Mouse (Mus musculus): Measurements from ENCODE around the gene Pdcd4.
"Not testable (repeated sequence)": the region's sequence is repeated elsewhere in the genome, so short reads cannot be mapped to it uniquely, and the experiment has no call there.

The Pdcd4 gene

DNA sequence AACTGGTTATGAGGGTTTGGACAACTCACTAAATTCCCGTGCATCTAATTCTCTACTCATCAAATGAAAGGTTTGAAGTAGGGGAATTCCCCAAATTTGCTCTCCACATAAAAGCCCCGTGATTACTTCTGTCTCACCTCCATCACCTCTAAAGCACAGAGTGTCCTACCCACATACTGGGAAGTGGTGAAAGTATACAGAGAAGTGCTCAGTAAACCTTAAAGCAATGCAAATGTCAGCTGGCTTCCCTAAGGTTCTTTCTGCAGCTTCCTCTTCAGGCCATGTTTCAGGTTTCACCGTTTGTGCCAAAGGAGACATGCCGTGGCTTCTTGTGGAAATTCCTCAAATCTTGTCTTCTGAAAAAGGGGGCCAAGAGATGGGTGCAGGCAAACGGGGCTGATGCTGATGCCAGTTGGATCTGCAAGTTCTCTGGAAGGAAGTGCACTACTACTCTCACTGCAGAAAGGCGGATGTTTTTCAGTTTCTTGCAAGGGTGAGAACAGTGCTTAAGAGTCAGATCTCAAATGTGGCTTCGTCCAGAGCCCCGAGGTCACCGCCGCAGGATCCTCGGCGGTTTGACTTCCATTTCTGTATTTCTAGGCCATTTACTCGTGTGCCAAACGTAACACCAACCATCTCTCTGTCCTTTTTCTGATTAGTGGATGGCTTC is 8.0 kb downstream of the Pdcd4 start:
- no peak for DNase-seq (ENCODE audit: extremely low spot score, low spot score)

DNA sequence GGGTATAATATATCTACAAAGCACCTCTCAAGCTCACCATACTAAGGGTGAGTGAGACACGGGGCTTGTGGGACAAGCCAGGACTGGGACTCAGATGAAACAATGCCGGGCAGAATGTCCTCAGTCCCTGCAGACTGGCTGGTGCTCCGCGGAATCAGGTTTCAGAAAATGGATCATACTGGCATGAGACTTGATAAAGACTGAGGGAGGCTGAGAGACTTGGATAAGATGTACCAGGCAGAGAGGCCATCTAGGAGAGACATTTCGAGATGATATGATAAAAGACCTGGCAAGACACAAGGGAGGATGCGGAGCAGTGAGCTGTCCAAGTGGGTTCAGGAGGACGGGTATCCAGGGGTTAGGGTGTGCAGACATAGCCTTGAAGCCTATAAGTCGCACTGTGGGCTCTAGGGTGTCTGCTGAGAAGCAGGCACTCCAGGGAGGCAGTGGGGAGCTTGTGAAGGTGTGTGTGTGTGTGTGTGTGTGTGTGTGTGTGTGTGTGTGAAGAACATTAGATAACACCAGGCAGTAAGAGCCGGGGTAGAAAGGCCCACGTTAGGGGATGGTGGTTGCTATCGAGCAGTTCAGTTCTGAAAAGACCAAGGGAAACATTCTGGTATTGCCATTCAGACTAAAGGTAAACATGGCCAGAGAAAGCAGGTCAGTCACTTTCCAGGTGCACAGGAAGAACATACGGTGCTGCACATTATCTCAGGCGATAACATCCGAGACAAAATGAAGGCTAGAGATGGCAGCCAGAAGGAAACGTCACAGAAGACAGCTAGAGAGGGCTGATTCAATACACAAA is 10.1 kb downstream of the Pdcd4 start:
- no peak for DNase-seq (ENCODE audit: extremely low spot score, low spot score)

DNA sequence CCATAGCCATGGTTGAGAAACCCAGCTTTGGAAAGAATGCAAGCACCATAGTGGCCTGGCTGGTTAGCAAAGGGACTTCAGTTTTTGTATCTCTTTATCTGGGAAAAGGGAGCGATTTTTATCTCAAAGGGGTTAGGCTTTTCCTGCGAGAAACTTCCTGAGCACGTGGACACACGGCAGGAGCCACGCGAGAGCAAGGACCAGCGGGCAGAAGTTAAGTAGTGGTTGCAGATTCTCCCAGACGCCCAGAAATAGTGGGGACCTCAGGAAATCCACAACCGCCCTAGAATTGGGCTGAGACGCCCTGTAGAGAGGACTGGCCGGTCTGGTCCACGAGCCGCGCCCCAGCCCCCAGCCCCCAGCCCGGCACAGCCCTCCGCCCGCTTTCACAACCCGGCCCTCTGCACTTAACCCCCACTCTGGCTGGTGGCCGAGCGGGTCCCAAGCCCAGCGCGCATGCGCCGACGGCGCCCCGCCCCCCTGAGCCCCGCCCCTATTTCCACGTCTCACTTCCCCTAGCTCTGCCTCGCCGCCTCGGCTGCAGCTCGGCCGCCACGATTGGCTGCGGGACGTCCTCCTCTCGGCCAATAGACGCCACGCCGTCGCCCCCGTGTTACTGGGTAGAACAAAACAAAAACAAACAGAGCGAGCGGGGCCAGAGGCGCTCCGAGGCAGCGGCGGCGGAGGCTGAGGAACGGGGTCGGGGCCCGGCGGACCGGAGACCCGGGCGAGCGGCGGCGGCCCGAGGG is 10.9 kb downstream of the Pdcd4 start:
- peak; percentile 99 for DNase-seq (ENCODE audit: extremely low spot score, low spot score)

DNA sequence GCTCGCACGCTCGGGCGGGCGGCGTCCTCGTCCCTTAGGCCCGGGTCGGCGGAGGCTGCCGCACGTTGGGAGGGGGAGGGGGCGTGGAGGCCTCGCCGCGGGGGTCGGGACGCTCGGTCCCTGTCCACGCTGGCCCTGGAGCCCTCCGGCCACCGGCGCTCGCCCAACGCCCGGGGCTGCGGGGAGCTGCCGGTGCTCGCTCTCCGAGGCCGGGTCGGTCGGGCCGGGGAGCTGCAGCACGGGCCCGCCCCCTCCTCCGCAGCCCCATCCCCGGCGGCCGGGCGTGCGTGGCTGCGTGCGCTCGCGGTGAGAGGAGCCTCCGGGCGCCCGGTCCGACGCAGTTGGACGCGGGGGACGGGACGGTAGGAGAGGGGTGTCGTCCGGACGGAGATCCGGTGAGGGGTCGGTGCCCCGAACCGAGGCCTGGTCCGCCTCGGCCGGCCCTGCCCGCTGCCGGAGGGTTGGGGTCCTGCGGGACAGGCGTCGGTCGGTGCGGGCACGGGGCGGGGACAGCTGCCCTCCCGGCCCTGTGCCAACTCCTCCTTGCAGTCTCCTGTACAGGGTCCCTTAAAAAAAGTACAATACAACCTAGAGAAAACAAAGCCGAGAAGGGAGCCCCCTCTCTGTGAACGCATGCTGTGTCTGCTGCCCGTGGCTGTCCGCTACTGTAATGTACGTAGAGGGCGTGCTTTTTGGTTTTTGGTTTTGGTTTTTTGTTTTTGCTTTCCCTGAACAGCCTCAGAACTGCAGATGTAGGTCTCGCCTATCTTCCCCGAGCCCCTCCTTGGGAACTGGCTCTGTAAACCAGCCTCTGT is 11.7 kb downstream of the Pdcd4 start:
- DNase-seq (ENCODE audit: extremely low spot score, low spot score) = peak; percentile 74

DNA sequence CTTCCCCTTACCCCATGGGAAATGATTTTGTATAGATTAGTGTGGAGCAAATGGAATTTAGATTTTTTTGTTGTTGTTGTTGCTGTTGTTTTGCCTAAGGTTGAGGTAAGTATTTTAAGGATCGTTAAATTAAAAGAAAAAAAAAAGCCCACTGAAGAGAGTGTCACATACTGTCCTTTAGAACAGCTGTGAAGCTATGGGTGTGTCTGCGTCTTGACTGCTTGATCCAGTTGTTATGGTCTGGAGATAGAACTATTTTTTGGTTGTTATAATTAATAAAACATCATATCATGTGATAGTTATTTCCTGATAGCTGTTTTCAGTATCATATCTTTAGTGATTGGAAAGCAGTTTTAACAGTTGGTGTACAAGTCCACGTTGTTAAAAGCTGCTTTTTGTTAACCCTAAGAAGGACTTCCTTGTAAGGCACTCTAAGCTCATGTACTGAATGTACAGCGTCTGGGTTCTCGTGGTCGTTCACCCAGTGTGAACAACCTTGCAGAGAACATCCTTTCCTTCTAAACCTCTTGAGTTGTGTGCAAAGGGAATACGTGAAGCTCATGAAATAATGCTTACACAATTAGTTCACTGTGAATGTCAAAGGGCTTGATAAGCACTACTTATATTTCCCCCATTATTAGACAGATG is 12.9 kb downstream of the Pdcd4 start:
- DNase-seq (ENCODE audit: extremely low spot score, low spot score) = peak; percentile 10

DNA sequence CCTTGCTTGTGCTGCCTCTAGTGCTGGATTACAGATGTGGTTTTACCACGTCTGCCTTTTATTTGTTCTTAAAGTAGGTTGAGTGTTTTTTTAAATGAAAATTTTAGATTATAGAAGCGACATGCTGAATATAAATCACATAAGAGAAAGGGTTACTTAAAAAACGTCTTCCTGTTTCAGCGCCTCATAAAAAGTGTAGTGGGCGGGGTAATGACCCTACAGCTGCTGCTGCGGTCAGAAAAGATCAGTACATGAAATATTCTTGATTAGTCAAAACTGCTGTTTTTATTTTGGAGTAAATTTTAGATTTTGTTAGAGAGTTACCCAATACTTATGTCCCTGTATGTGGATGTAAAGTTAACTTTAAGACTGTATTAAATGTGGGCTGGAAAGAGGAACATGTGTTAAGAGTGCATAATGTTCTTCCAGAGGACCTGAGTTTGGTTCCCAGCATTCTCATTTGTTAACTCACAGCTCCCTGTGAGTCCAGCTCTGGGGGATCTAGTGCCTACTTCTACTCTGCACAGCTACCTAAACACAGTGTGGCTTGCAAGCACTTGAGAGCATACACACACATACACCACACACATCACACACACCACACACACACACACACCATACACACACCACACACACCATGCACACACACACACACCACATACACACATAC is 14.1 kb downstream of the Pdcd4 start:
- DNase-seq (ENCODE audit: extremely low spot score, low spot score) = peak; percentile 5

DNA sequence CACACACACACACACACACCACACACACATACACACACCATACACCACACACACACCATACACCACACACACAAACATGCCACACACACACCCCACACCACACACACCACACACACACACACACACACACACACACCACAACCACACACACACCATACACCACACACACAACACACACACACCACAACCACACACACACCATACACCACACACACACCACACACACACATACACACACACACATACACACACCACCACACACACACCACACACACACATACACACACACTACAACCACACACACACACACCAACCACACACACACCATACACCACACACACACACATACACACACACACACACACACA is 14.7 kb downstream of the Pdcd4 start:
- DNase-seq (ENCODE audit: extremely low spot score, low spot score) = not testable (repeated sequence)

DNA sequence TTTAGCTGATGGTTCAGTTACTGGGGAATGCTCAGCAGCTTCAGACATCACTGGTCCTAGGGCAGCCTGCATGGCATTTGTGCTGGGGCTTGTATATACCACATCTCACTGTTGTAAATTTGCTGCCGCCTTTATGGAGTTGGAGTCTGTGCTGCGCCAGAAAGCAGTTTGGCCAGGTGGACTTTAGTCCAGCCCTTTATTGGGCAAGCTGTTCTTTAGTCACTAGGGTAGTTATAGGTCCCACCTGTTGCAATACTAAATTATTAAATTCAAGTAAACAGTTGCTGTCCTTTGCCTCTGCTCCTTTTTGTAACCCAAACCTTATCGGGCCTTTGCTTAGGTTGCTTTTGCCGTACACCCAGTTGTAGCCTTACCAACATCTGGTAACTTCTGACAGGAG is 22.9 kb downstream of the Pdcd4 start:
- no peak for DNase-seq (ENCODE audit: extremely low spot score, low spot score)

DNA sequence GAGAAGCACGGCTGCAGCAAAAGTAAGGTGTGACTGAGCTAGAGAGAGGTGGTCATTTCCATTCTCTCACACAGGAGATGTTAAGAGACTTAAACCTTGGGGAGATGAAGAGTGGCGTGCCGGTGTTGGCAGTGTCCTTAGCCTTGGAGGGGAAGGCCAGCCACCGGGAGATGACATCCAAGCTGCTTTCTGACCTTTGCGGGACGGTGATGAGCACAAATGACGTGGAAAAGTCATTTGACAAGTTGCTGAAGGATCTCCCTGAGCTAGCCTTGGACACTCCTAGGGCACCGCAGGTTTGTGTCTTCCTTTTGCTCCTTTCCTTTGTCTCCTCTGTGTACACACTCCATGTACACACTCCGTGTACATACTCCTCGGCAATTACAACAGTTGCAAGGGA is 27.5 kb downstream of the Pdcd4 start:
- DNase-seq (ENCODE audit: extremely low spot score, low spot score) = no peak

DNA sequence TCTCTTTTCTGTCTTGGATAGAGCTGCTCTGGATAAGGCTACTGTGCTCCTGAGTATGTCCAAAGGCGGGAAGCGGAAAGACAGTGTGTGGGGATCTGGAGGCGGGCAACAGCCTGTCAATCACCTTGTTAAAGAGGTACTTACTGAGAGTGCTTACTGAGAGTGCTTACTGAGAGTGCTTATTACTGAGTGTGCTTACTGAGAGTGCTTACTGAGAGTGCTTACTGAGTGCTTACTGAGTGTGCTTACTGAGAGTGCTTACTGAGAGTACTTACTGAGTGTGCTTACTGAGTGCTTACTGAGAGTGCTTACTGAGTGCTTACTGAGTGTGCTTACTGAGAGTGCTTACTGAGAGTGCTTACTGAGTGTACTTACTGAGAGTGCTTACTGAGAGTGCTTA is 30.0 kb downstream of the Pdcd4 start:
- DNase-seq (ENCODE audit: extremely low spot score, low spot score) = not testable (repeated sequence)

DNA sequence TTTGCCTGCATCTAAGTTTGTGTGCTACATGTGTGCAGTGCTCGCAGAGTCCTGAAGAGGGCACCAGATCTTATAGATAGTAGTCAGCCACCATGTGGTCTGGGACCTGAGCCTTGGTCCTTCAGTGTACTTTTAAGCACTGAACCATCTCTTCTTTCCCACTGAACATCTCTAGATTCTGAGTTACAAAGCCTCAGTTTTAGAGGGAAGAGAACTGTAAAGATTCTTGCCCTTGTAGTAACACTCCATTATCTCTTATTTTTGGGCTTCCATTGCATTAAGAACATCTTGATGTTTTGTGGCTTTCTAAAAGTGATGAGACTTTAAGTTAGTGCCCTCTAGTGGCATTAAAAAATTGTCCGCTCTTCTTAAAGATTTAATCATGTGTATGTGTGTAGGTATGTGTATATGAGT is 33.3 kb downstream of the Pdcd4 start:
- DNase-seq (ENCODE audit: extremely low spot score, low spot score) = no peak

DNA sequence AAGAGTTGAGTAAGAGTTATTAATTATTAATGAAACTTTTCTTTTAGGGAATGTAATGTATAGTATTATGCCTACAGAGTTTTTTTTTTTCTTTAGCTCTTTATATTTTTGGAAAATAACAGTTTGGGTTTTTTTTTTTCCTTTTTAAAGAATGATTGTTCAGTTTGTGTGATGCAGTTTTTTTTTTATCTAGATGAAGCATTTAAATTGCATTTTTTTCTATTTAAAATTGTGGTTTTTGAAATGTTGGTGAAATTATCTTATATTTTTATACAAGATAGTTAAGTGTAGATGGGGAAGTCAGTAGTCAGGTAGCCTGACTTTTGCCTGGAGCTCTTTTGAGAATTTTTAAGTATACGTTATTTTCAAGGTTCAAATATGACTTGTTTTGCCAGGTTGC is 34.7 kb downstream of the Pdcd4 start:
- DNase-seq (ENCODE audit: extremely low spot score, low spot score) = no peak

DNA sequence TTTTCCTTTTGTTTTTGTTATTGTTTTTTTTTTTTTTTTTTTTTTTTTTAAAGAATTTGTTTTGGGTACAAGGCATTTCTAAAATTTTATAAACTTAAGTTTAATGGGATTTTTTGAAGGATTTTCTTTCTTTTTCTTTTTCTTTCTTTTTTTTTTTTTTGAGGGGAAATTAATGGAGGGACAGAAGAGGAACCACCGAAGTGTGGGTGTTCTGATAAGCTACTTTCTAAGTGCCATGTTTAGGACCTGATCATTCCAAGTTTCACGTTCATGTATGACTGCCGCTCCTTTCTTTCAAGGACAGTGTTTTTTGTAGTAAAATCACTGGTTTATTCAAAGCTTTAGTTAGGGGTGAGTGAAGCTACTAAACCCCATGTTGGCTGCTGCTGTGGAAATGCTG is 37.2 kb downstream of the Pdcd4 start:
- DNase-seq (ENCODE audit: extremely low spot score, low spot score) = no peak

DNA sequence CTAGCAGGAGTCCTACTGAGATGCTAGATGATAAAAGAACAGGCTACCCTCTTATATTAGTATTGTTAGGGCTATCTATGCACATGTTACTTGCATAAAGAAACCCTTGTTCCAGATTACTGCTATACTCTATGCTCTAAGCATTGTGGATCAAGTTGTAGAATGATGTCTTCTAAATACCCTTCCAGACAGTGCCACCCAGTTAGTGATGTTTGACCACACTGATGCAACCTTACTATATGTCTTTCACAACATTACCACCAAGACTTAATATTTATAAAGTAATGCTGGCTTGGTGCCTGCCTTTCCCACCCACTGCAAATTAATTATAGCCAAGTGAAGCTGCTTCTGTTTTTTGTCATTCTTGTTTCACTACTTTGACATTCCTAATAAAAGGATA is 41.0 kb downstream of the Pdcd4 start:
- no peak for DNase-seq (ENCODE audit: extremely low spot score, low spot score)

DNA sequence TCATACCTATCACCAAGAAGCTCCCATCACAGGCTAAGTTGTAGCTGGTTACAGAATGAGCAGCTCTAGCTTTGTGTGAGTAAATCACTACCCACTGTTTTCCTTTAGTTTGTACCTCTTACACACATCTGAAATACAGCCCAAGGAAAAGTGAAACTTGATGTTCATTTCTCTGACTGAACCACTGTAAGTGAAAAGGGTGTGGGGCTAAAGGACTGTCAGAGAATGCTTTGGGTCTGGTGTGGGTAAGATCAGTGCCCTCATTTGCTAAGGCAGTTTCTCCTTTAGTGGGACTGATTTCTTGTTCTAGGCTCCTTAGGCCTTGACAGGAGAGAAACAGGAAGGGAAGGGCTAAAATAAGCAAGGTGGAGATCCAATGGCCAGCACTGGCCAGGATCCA is 42.0 kb downstream of the Pdcd4 start:
- DNase-seq (ENCODE audit: extremely low spot score, low spot score) = no peak

DNA sequence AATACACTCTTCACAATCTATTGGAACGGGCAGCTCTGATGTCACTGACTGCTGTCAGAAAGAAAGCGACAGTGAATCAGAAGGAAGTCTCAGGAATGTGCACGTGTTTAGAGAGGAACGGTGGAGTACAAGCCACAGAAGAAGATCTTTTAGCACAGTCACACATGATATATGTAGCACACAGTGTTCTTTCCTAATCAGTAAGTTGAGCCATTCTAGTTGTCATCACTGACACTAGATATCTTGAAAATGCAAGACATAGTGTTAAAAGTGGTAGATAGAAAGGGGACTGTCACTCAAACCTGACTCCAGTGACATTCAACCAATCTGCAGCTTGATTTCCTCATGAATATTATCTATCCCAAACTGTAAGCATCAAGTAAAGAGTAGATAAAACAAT is 47.4 kb downstream of the Pdcd4 start:
- DNase-seq (ENCODE audit: extremely low spot score, low spot score) = no peak

DNA sequence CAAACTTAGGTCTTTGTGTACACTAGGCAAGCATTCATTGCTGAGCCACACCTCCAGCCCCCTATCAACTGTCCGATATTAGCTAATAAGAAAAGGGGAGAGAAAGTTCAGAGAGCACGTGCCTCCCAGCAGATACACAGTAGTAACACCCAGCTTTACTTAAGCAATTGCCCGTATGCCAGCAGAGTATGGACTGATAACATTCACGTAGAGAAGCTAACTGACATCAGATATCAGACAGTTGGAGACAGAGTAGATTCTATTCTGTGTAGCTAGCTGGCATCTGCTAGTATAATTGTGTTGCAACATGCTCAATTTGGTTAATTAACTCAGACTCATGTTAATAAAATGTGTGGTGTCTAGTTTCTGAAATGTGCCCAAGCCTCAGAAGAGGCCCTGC is 49.1 kb downstream of the Pdcd4 start:
- no peak for DNase-seq (ENCODE audit: extremely low spot score, low spot score)

DNA sequence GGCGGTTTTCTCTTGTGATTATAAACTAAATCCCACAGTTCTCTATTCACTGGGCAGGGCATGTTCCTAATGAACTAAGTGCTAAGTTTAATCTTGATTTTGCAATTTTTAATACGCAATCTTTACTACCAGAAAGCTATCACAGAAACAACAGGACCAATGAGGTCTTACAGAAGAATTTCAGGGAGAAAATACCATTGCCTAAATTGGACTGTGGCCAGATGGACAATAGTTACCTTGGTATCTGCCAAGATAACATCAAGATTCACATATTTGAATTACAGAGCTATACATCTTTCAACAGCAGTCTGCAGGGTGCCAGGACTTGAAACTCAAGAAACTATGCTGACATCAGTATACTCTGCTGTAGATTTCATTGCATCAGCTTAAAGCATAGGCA is 50.3 kb downstream of the Pdcd4 start:
- DNase-seq (ENCODE audit: extremely low spot score, low spot score) = no peak

DNA sequence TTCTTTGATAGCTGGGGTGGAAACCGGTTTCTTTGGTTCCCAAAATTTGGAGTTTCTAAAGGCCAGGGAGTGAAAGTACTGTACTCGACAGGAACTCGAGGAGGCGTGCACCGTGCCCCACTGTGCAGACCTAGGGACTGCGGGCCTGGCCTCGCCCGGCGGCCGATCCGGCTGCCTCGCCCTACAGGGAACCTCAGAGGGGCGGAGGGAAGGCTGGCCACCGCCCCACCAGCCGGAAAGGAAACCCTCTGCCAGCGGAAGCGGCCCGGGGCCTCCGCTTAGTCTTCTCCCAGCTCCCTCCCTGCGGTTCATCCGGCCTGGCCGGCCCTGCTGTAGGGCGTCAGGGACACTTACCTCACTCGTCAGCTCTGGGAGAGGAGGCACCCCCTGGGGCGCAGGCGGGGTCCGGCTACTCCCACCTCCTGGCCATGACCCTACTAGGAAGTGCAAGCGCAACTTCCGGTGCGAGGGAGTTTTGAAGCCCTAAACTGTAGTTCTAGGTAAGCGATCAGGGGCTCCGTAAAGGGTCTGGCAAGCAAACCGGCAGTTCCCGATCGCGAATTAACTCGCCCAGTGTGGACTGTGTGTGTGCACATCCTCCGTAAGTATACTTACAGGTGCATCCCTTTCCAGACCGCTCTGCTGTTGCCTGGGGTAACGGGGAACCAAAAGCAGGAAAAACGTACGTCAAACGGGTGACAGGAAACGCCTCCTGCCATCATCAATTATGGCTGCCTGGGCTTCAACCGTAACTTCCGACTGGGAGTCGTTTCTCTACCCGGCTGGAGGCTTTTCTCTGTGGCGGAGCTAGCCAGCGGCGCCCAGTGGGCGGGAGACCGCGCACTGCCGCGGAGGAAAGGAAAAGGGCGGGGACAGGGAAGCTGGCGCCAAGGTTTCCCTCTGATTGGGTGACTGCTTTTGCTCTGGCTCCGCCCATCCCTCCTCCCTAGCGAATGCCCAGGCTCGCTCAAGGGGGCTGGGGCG is 52.1 kb downstream of the Pdcd4 start, which contains the start of the genes Shoc2 and Bbip1:
Gene Shoc2 (plus strand): TSS at position 505 of the 984 bp plus-strand sequence.
Gene Bbip1 (minus strand): TSS at position 826 of the 984 bp plus-strand sequence.
- peak; percentile 97 for DNase-seq (ENCODE audit: extremely low spot score, low spot score)
